Mouse (Mus musculus): ENCODE data around the gene Rdh13. TPM values are rescaled to one million over a fixed set of nuclear protein-coding genes. Genes with fewer than 3 reads are reported as not detected.
"Not testable (repeated sequence)": the region's sequence is repeated elsewhere in the genome, so short reads cannot be mapped to it uniquely, and the experiment has no call there.

Gene Rdh13
- polyA plus RNA-seq, 1 experiment from 2014 or later, result 28.0 TPM

- Histone ChIP-seq H3K36me3 (ENCODE audit: control insufficient read depth, insufficient read depth, low read length) (peaks cover 7% of the 10 kb centered on the region; the same call in 1 of the 2 replicates), H3K4me1 (ENCODE audit: control insufficient read depth, insufficient read depth, low read length) (no peaks in the 10 kb centered on the region), H3K27me3 (ENCODE audit: control insufficient read depth, insufficient read depth, low read length) (no peaks in the 10 kb centered on the region), H3K27ac (ENCODE audit: low read depth, low read length) (no peak overlapping the region), H3K4me2 (no peak overlapping the region), H3K9ac (ENCODE audit: low read depth, low read length) (no peak overlapping the region), H3K9me3 (replicated peaks; ENCODE audit: control insufficient read depth, low read length) (no peaks in the 10 kb centered on the region), H3K4me3 (ENCODE audit: low read depth, low read length) (no peak overlapping the region)
- no peak for ATAC-seq (replicated peaks; ENCODE audit: insufficient number of reproducible peaks, low FRiP score, low TSS enrichment)
- WGBS (ENCODE audit: insufficient replicate concordance), result 71% methylated on average over 6 of the region's 6 CpGs
Observed at GRCm38 (mm10) chr7:4419681-4420080, 25.8 kb downstream of the Rdh13 start.

DNA sequence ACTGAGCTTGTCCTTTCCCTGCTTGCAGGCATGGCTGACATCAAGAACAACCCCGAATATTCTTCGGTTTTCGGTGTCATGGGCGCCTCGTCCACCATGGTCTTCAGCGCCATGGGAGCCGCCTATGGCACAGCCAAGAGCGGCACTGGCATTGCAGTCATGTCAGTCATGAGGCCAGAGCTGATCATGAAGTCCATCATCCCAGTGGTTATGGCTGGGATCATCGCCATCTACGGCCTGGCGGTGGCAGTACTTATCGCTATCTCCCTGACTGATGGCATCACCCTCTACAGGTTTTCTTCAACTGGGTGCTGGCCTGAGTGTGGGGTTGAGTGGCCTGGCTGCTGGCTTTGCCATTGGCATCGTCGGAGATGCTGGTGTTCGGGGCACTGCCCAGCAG, 33.0 kb downstream of the Rdh13 start:
- H3K4me2 ChIP-seq; ATAC-seq (replicated peaks; ENCODE audit: insufficient number of reproducible peaks, low FRiP score, low TSS enrichment); H3K4me1 ChIP-seq (ENCODE audit: control insufficient read depth, insufficient read depth, low read length); H3K9ac ChIP-seq (ENCODE audit: low read depth, low read length); H3K4me3 ChIP-seq (ENCODE audit: low read depth, low read length); H3K9me3 ChIP-seq (replicated peaks; ENCODE audit: control insufficient read depth, low read length); H3K27ac ChIP-seq (ENCODE audit: low read depth, low read length); H3K27me3 ChIP-seq (ENCODE audit: control insufficient read depth, insufficient read depth, low read length); H3K36me3 ChIP-seq (ENCODE audit: control insufficient read depth, insufficient read depth, low read length): not testable (repeated sequence)
- 94% methylated on average over 15 of the region's 15 CpGs for WGBS (ENCODE audit: insufficient replicate concordance)

- no peak within 1 kb of the TSS for H3K9ac ChIP-seq (ENCODE audit: low read depth, low read length)
- H3K27ac ChIP-seq (ENCODE audit: low read depth, low read length), result no peak within 1 kb of the TSS
- H3K4me3 ChIP-seq (ENCODE audit: low read depth, low read length), result no peak within 1 kb of the TSS
- H3K36me3 ChIP-seq (ENCODE audit: control insufficient read depth, insufficient read depth, low read length), result no peaks in the 10 kb centered on the region
- no peaks in the 10 kb centered on the region for H3K27me3 ChIP-seq (ENCODE audit: control insufficient read depth, insufficient read depth, low read length)
- ATAC-seq (replicated peaks; ENCODE audit: insufficient number of reproducible peaks, low FRiP score, low TSS enrichment), result no peak
- 74% methylated on average over 1 of the region's 1 CpGs for WGBS (ENCODE audit: insufficient replicate concordance)
- H3K4me2 ChIP-seq, result no peak within 1 kb of the TSS
- H3K9me3 ChIP-seq (replicated peaks; ENCODE audit: control insufficient read depth, low read length), result no peaks in the 10 kb centered on the region
- H3K4me1 ChIP-seq (ENCODE audit: control insufficient read depth, insufficient read depth, low read length), result no peaks in the 10 kb centered on the region
Observed at GRCm38 (mm10) chr7:4397730-4398129, 47.7 kb downstream of the Rdh13 start, which contains the start of gene Gp6. Gene Gp6, minus strand, starts transcription at chr7:4397744.

Small RNAs within 50 kb of the gene (microRNA-seq; reads per million reads assigned to microRNA genes)
- not detected for gene Gm24605 (ENCODE audit: borderline number of aligned reads)
- gene Gm24752 (ENCODE audit: borderline number of aligned reads), result not detected
- gene Gm25349 (ENCODE audit: borderline number of aligned reads), result not detected

Other genes with a start within 250 kb of the Rdh13 start
- not detected in 2 replicates for gene Lilra5, start 207.9 kb downstream of the Rdh13 start, polyA plus RNA-seq (2014; fragmentation: Nextera tagmentation; extraction: Ambion mirVana)
- not detected in 2 replicates for gene Ncr1, start 107.9 kb downstream of the Rdh13 start, polyA plus RNA-seq (2014; fragmentation: Nextera tagmentation; extraction: Ambion mirVana)
- gene Gp6, start 47.9 kb downstream of the Rdh13 start, polyA plus RNA-seq (2014; fragmentation: Nextera tagmentation; extraction: Ambion mirVana), result 0.94 and 1.7 TPM in 2 replicates
- 2.8 and 4.6 TPM in 2 replicates for gene Eps8l1, start 15.0 kb upstream of the Rdh13 start, polyA plus RNA-seq (2014; fragmentation: Nextera tagmentation; extraction: Ambion mirVana)
- gene Ppp1r12c, start 56.0 kb upstream of the Rdh13 start, polyA plus RNA-seq (2014; fragmentation: Nextera tagmentation; extraction: Ambion mirVana), result 32.9 and 33.4 TPM in 2 replicates
- 260 and 262 TPM in 2 replicates for gene Tnnt1, start 70.7 kb upstream of the Rdh13 start, polyA plus RNA-seq (2014; fragmentation: Nextera tagmentation; extraction: Ambion mirVana)
- gene Tnni3, start 78.6 kb upstream of the Rdh13 start, polyA plus RNA-seq (2014; fragmentation: Nextera tagmentation; extraction: Ambion mirVana), result 1,570 and 1,662 TPM in 2 replicates
- gene Dnaaf3, start 86.8 kb upstream of the Rdh13 start, polyA plus RNA-seq (2014; fragmentation: Nextera tagmentation; extraction: Ambion mirVana), result 0.19 and 0.44 TPM in 2 replicates
- 0.77 and 1.3 TPM in 2 replicates for gene Syt5, start 101.9 kb upstream of the Rdh13 start, polyA plus RNA-seq (2014; fragmentation: Nextera tagmentation; extraction: Ambion mirVana)
- gene Ptprh, start 158.4 kb upstream of the Rdh13 start, polyA plus RNA-seq (2014; fragmentation: Nextera tagmentation; extraction: Ambion mirVana), result not detected in 2 replicates
- 3.8 and 4.6 TPM in 2 replicates for gene Tmem86b, start 185.8 kb upstream of the Rdh13 start, polyA plus RNA-seq (2014; fragmentation: Nextera tagmentation; extraction: Ambion mirVana)
- 3.2 and 7.0 TPM in 2 replicates for gene Ppp6r1, start 213.4 kb upstream of the Rdh13 start, polyA plus RNA-seq (2014; fragmentation: Nextera tagmentation; extraction: Ambion mirVana)
- gene Hspbp1, start 239.4 kb upstream of the Rdh13 start, polyA plus RNA-seq (2014; fragmentation: Nextera tagmentation; extraction: Ambion mirVana), result 81.5 and 83.7 TPM in 2 replicates
- 1.7 TPM in 2 replicates for gene Brsk1, start 245.0 kb upstream of the Rdh13 start, polyA plus RNA-seq (2014; fragmentation: Nextera tagmentation; extraction: Ambion mirVana)

Measured in heart, embryonic 11.5 days (tissue).